Mouse (Mus musculus) adrenal gland, postnatal 14 days (tissue): ENCODE measurements around the gene Catsperd. TPM values are rescaled to one million over a fixed set of nuclear protein-coding genes. Genes with fewer than 3 reads are reported as not detected.

Experiments
- total RNA-seq: library from RNA; stranded (reverse); gene quantifications from 2 replicates; pipeline ENCODE4 v1.2.3, GENCODE M21; 2021

The Catsperd gene
- total RNA-seq, 1 experiment from 2014 or later: 1.8 TPM

Other genes with a start within 250 kb of the Catsperd start
- 97.0 and 102 TPM in 2 replicates for gene Ptprs, start 151.7 kb upstream of the Catsperd start, total RNA-seq
- not detected in 2 replicates for gene Znrf4, start 115.7 kb upstream of the Catsperd start, total RNA-seq
- 0.70 and 1.3 TPM in 2 replicates for gene Gm20219, start 73.8 kb upstream of the Catsperd start, total RNA-seq
- 112 and 141 TPM in 2 replicates for gene Safb2, start 43.6 kb upstream of the Catsperd start, total RNA-seq
- 104 and 121 TPM in 2 replicates for gene Safb, start 43.3 kb upstream of the Catsperd start, total RNA-seq
- gene 2410015M20Rik, start 18.4 kb upstream of the Catsperd start, total RNA-seq: 450 and 452 TPM in 2 replicates
- gene Rpl36, start 14.7 kb upstream of the Catsperd start, total RNA-seq: 845 and 964 TPM in 2 replicates
- 332 and 338 TPM in 2 replicates for gene Lonp1, start 1.3 kb upstream of the Catsperd start, total RNA-seq
- 59.4 and 63.8 TPM in 2 replicates for gene Ranbp3, start 45.2 kb downstream of the Catsperd start, total RNA-seq
- 382 and 386 TPM in 2 replicates for gene Ndufa11, start 89.6 kb downstream of the Catsperd start, total RNA-seq
- gene Vmac, start 89.9 kb downstream of the Catsperd start, total RNA-seq: 22.3 and 23.9 TPM in 2 replicates
- gene Nrtn, start 129.4 kb downstream of the Catsperd start, total RNA-seq: 4.5 and 4.8 TPM in 2 replicates
- 29.1 and 37.2 TPM in 2 replicates for gene Dus3l, start 136.6 kb downstream of the Catsperd start, total RNA-seq
- gene Prr22, start 142.1 kb downstream of the Catsperd start, total RNA-seq: 0.30 and 1.0 TPM in 2 replicates
- gene Rfx2, start 202.9 kb downstream of the Catsperd start, total RNA-seq: 5.9 and 6.0 TPM in 2 replicates
- gene Acsbg2, start 246.3 kb downstream of the Catsperd start, total RNA-seq: 0.44 and 0.64 TPM in 2 replicates
- gene 1700061G19Rik, start 247.3 kb downstream of the Catsperd start, total RNA-seq: 7.2 and 7.3 TPM in 2 replicates